7 mouse cellular contexts compared by ENCODE assay signal in the genomic region with DNA sequence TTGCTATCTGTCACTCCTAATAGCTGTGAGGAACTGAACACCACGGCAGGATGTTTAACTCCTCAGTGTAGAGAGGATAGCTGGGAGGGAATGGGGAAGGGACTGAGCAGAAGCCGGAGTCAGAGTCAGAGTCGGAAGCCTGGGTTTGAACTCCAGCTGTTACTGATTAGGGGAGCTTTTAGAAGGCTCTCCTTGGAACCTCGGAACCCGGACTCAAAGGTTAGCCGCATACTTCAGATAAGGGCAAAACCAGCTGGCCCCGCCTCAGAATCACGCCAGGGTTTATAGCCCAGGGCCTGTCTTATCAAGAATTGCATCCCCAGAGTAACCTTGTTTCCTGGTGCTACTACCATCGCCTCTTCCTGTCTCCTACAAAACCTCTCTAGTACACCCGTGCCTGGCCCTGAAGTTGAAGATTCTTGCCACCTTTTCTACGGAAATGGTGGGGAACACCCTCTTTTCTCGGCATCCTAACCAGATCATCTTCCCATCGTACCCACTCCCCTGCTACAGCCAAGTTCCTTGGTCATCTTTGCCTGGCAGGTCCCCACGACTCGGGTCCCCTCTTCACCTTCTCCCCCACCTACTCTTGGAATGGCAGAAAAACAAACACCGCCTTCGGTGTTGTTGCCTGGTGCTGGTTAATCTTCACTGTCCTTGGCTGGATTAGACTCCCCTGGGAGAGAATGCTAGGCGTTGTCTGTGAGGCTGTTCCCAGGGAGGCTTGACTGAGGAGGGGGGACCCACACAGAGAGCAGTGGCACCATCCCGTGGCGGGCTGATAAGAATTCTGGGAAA. TPM values are rescaled to one million over a fixed set of nuclear protein-coding genes. Genes with fewer than 3 reads are reported as not detected.
DNase-seq lines count a peak whose midpoint lies in the region; ATAC-seq and TF ChIP-seq lines count a peak whose summit lies in the region.

No protein-coding gene starts in this region.

- H3K4me2 ChIP-seq in hindbrain, embryonic 16.5 days (ENCODE audit: low read length): peak overlapping the region; percentile 11; the same call in 1 of the 2 replicates

- peaks cover 4% of the 10 kb centered on the region for H3K4me1 ChIP-seq in hindbrain, embryonic 16.5 days (ENCODE audit: control insufficient read depth, insufficient read depth, low read depth, low read length)
- peaks cover 4% of the 10 kb centered on the region for H3K4me1 ChIP-seq in lung, adult 2 months (ENCODE audit: control insufficient read depth, insufficient read depth, low read length)

- no peaks in the 10 kb centered on the region for H3K36me3 ChIP-seq in hindbrain, embryonic 16.5 days (ENCODE audit: control insufficient read depth, insufficient read depth, low read length)

- ATAC-seq in hindbrain, embryonic 16.5 days: no peak

- peak; percentile 52 for DNase-seq in ZHBTc4 (ENCODE audit: low read depth, low spot score)
- DNase-seq in embryo, embryonic 9.5 days (ENCODE audit: extremely low spot score): peak; percentile 27
- peak; percentile 43 for DNase-seq in lung, adult 2 months
- DNase-seq in testis, postnatal 10 days (ENCODE audit: low spot score): peak; percentile 60
- DNase-seq in left cerebral cortex, adult 8-10 months (ENCODE audit: low spot score in 2 of 2): no peak
- no peak for DNase-seq in layer of hippocampus, postnatal 25 days (ENCODE audit: extremely low spot score in 1 of 2, low spot score in 1 of 2)

- peak; percentile 27; the same call in 1 of the 2 replicates for TF ChIP-seq CTCF in lung, adult 2 months (IDR thresholded peaks at IDR 0.05; ENCODE audit: insufficient read depth, low read length)

- no peak for TF ChIP-seq POLR2A in lung, adult 2 months (IDR thresholded peaks at IDR 0.05; ENCODE audit: borderline replicate concordance, extremely low read depth, low read depth, low read length)

- H3K9me3 ChIP-seq in hindbrain, embryonic 16.5 days (ENCODE audit: control insufficient read depth, low read length): no peaks in the 10 kb centered on the region

- H3K9ac ChIP-seq in hindbrain, embryonic 16.5 days (ENCODE audit: low read depth, low read length): no peak overlapping the region

- whole genome bisulfite sequencing in hindbrain, embryonic 16.5 days: 36% methylated on average over 20 of the region's 20 CpGs
- WGBS in lung, adult 2 months: 21% methylated on average over 20 of the region's 20 CpGs

- no peaks in the 10 kb centered on the region for H3K27me3 ChIP-seq in hindbrain, embryonic 16.5 days (replicated peaks; ENCODE audit: control insufficient read depth, insufficient read depth, low read length)

- no peak overlapping the region for H3K4me3 ChIP-seq in hindbrain, embryonic 16.5 days (ENCODE audit: low read length)
- no peak overlapping the region for H3K4me3 ChIP-seq in lung, adult 2 months (replicated peaks; ENCODE audit: extremely low read depth, low read depth, low read length)

- no peak overlapping the region for H3K27ac ChIP-seq in hindbrain, embryonic 16.5 days (ENCODE audit: low read depth, low read length)

RNA-seq across cellular contexts. Expression of gene 2610528J11Rik, which starts 9.9 kb away (rescaled TPM):
- polyA plus RNA-seq in hindbrain, embryonic 16.5 days (2015; fragmentation: Nextera tagmentation; extraction: Ambion mirVana): not detected in 2 replicates
- 17.0 and 17.7 TPM in 2 replicates for polyA plus RNA-seq in lung, adult 2 months (2012; rRNA removed)
- not detected for total RNA-seq in left cerebral cortex, adult 8-10 months (2022)
- total RNA-seq in layer of hippocampus, postnatal 25 days (2021): not detected

RNA-seq across cellular contexts. Expression of gene Tmem125, which starts 26.9 kb away (rescaled TPM):
- polyA plus RNA-seq in hindbrain, embryonic 16.5 days (2015; fragmentation: Nextera tagmentation; extraction: Ambion mirVana): 0.16 and 0.30 TPM in 2 replicates
- polyA plus RNA-seq in lung, adult 2 months (2012; rRNA removed): 32.4 and 47.5 TPM in 2 replicates
- 10 to 100 TPM; 10.0 to 14.0 (median 11.1) TPM for total RNA-seq in left cerebral cortex, adult 8-10 months (2022)
- total RNA-seq in layer of hippocampus, postnatal 25 days (2021): 10 to 100 TPM; 10.4 to 12.3 TPM

RNA-seq across cellular contexts. Expression of gene Tie1, which starts 27.0 kb away (rescaled TPM):
- 13.5 and 16.6 TPM in 2 replicates for polyA plus RNA-seq in hindbrain, embryonic 16.5 days (2015; fragmentation: Nextera tagmentation; extraction: Ambion mirVana)
- polyA plus RNA-seq in lung, adult 2 months (2012; rRNA removed): 245 and 308 TPM in 2 replicates
- total RNA-seq in left cerebral cortex, adult 8-10 months (2022): 1 to 10 TPM; 6.6 to 9.4 (median 8.3) TPM
- total RNA-seq in layer of hippocampus, postnatal 25 days (2021): 1 to 10 TPM; 7.0 to 8.1 TPM

RNA-seq across cellular contexts. Expression of gene Mpl, which starts 59.6 kb away (rescaled TPM):
- 0.27 and 0.31 TPM in 2 replicates for polyA plus RNA-seq in hindbrain, embryonic 16.5 days (2015; fragmentation: Nextera tagmentation; extraction: Ambion mirVana)
- polyA plus RNA-seq in lung, adult 2 months (2012; rRNA removed): 1.1 and 1.8 TPM in 2 replicates
- total RNA-seq in left cerebral cortex, adult 8-10 months (2022): under 1 TPM; 0.40 to 0.82 (median 0.59) TPM
- total RNA-seq in layer of hippocampus, postnatal 25 days (2021): under 1 TPM in 1 of 2 experiments, not detected in 1; 0.34 TPM

Comparison
In these comparisons a context has a peak if more than half of its experiments do, and no peak if none do; other contexts are left out.
1. DNase-seq: peak in ZHBTc4 (single experiment), embryo, embryonic 9.5 days (single experiment), lung, adult 2 months (single experiment) and testis, postnatal 10 days (single experiment); none in left cerebral cortex, adult 8-10 months (0 of 2) and layer of hippocampus, postnatal 25 days (0 of 2).